Mouse (Mus musculus): ENCODE data around the gene Gcnt2.
"Not testable (repeated sequence)": the region's sequence is repeated elsewhere in the genome, so short reads cannot be mapped to it uniquely, and the experiment has no call there.

Gene Gcnt2

GRCm38 (mm10) chr13:40943066-40943465, 83.5 kb downstream of the Gcnt2 start:
- no peak for DNase-seq (ENCODE audit: low spot score)

GRCm38 (mm10) chr13:40943936-40944335, 84.4 kb downstream of the Gcnt2 start:
- DNase-seq (ENCODE audit: low spot score): no peak

- no peak for DNase-seq (ENCODE audit: low spot score)
These were observed 84.8 kb downstream of the Gcnt2 start for GRCm38 (mm10) chr13:40944346-40944745.

- DNase-seq (ENCODE audit: low spot score): peak; percentile 79
These were observed 87.0 kb downstream of the Gcnt2 start for GRCm38 (mm10) chr13:40946513-40946912.

GRCm38 (mm10) chr13:40947538-40948205, 88.1 kb downstream of the Gcnt2 start:
- DNase-seq (ENCODE audit: low spot score): peak; percentile 50

- no peak for DNase-seq (ENCODE audit: low spot score)
These were observed 91.9 kb downstream of the Gcnt2 start for GRCm38 (mm10) chr13:40951386-40951976.

- peak; percentile 77 for DNase-seq (ENCODE audit: low spot score)
These were observed 93.7 kb downstream of the Gcnt2 start for GRCm38 (mm10) chr13:40953231-40953630.

- peak; percentile 19 for DNase-seq (ENCODE audit: low spot score)
These were observed 96.2 kb downstream of the Gcnt2 start for GRCm38 (mm10) chr13:40955773-40956172.

- no peak for DNase-seq (ENCODE audit: low spot score)
These were observed 108.1 kb downstream of the Gcnt2 start for GRCm38 (mm10) chr13:40967609-40968008.

- DNase-seq (ENCODE audit: low spot score): peak; percentile 76
These were observed 109.0 kb downstream of the Gcnt2 start for GRCm38 (mm10) chr13:40968564-40968963.

- DNase-seq (ENCODE audit: low spot score): no peak
These were observed 110.3 kb downstream of the Gcnt2 start for GRCm38 (mm10) chr13:40969761-40970390.

- peak; percentile 71 for DNase-seq (ENCODE audit: low spot score)
These were observed 111.7 kb downstream of the Gcnt2 start for GRCm38 (mm10) chr13:40971261-40971660.

GRCm38 (mm10) chr13:40971831-40972230, 112.3 kb downstream of the Gcnt2 start:
- DNase-seq (ENCODE audit: low spot score): no peak

- no peak for DNase-seq (ENCODE audit: low spot score)
These were observed 113.4 kb downstream of the Gcnt2 start for GRCm38 (mm10) chr13:40972976-40973375.

GRCm38 (mm10) chr13:40977609-40978008, 118.1 kb downstream of the Gcnt2 start:
- DNase-seq (ENCODE audit: low spot score): peak; percentile 45

GRCm38 (mm10) chr13:40978652-40979051, 119.1 kb downstream of the Gcnt2 start:
- no peak for DNase-seq (ENCODE audit: low spot score)

GRCm38 (mm10) chr13:40979321-40979720, 119.8 kb downstream of the Gcnt2 start:
- peak; percentile 76 for DNase-seq (ENCODE audit: low spot score)

GRCm38 (mm10) chr13:40982759-40983158, 123.2 kb downstream of the Gcnt2 start:
- peak; percentile 40 for DNase-seq (ENCODE audit: low spot score)

- DNase-seq (ENCODE audit: low spot score): no peak
These were observed 126.5 kb downstream of the Gcnt2 start for GRCm38 (mm10) chr13:40986081-40986480.

- not testable (repeated sequence) for DNase-seq (ENCODE audit: low spot score)
These were observed 128.2 kb downstream of the Gcnt2 start for GRCm38 (mm10) chr13:40987608-40988303.

- peak; percentile 54 for DNase-seq (ENCODE audit: low spot score)
These were observed 128.9 kb downstream of the Gcnt2 start for GRCm38 (mm10) chr13:40988418-40988817.

GRCm38 (mm10) chr13:40994487-40995263, 135.1 kb downstream of the Gcnt2 start:
- DNase-seq (ENCODE audit: low spot score): no peak

All from adipocyte (in vitro differentiated cells).